Mouse (Mus musculus): ENCODE results near the gene Myo1d. TPM values are rescaled to one million over a fixed set of nuclear protein-coding genes. Genes with fewer than 3 reads are reported as not detected.

The Myo1d gene
- polyA plus RNA-seq, 1 experiment from 2014 or later: 2.9 TPM

GRCm38 (mm10) chr11:80515895-80516294 is 263.9 kb downstream of the Myo1d start:
- H3K9me3 ChIP-seq (replicated peaks; ENCODE audit: control insufficient read depth, low read length, poor library complexity, severe bottlenecking): no peaks in the 10 kb centered on the region
- 74% methylated on average over 8 of the region's 8 CpGs for WGBS
- peaks cover 49% of the 10 kb centered on the region for H3K4me1 ChIP-seq (ENCODE audit: control insufficient read depth, insufficient read depth, low read length)
- no peak overlapping the region for H3K4me2 ChIP-seq (ENCODE audit: low read length)
- H3K27ac ChIP-seq (ENCODE audit: low read length): peak overlapping the region; percentile 4; the same call in 1 of the 2 replicates
- H3K4me3 ChIP-seq (ENCODE audit: low read depth, low read length): no peak overlapping the region
- H3K27me3 ChIP-seq (ENCODE audit: control insufficient read depth, insufficient read depth, low read depth, low read length): no peaks in the 10 kb centered on the region
- no peaks in the 10 kb centered on the region for H3K36me3 ChIP-seq (ENCODE audit: control insufficient read depth, insufficient read depth, low read length)
- ATAC-seq: no peak
- H3K9ac ChIP-seq (ENCODE audit: low read depth, low read length): no peak overlapping the region

GRCm38 (mm10) chr11:80515346-80515745 is 264.5 kb downstream of the Myo1d start:
- no peaks in the 10 kb centered on the region for H3K9me3 ChIP-seq (replicated peaks; ENCODE audit: control insufficient read depth, low read length, poor library complexity, severe bottlenecking)
- H3K4me2 ChIP-seq (ENCODE audit: low read length): no peak overlapping the region
- H3K36me3 ChIP-seq (ENCODE audit: control insufficient read depth, insufficient read depth, low read length): no peaks in the 10 kb centered on the region
- H3K27ac ChIP-seq (ENCODE audit: low read length): peak overlapping the region; percentile 5; the same call in 1 of the 2 replicates
- no peak overlapping the region for H3K9ac ChIP-seq (ENCODE audit: low read depth, low read length)
- no peak overlapping the region for H3K4me3 ChIP-seq (ENCODE audit: low read depth, low read length)
- ATAC-seq: no peak
- peaks cover 49% of the 10 kb centered on the region for H3K4me1 ChIP-seq (ENCODE audit: control insufficient read depth, insufficient read depth, low read length)
- no peaks in the 10 kb centered on the region for H3K27me3 ChIP-seq (ENCODE audit: control insufficient read depth, insufficient read depth, low read depth, low read length)
- 38% methylated on average over 1 of the region's 1 CpGs for WGBS

GRCm38 (mm10) chr11:80513796-80514195 is 266.0 kb downstream of the Myo1d start:
- 32% methylated on average over 7 of the region's 7 CpGs for WGBS
- H3K4me1 ChIP-seq (ENCODE audit: control insufficient read depth, insufficient read depth, low read length): peaks cover 50% of the 10 kb centered on the region
- H3K9me3 ChIP-seq (replicated peaks; ENCODE audit: control insufficient read depth, low read length, poor library complexity, severe bottlenecking): no peaks in the 10 kb centered on the region

DNA sequence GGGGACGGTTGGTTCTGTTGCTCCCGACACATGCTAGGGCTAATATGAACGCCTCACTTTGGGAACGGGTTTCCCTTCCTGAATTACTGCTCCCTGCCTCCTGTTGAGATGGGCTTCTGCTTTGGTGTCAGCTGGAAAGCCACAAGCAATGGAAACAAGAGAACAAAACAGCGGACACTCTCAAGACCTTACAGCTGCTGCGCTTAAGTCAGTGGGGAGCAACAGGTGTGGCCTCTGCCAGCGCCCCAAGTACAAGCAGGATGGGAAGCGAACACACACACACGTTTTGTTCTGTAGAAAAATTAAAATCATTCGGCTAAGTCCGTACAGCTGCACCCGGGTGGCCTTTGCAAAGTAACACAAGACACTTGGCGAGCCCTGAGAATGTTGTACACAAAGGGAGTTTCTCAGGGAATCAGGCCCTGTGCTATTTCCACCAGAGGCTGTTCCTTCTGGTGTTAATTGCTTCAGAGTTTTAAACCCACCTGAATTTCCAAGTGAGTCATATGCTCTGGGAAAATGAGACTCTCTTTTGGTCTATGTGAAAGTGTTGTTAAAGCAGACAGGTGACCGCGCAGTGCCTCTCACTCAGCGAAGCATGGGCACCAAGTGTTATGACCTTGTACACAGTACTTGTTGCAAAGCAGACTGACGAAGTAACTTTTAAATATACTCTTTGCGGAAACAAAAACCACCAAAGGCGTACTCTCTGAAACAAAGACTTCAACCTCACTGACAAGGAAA is 267.3 kb downstream of the Myo1d start:
- Histone ChIP-seq H3K4me3 (ENCODE audit: low read depth, low read length) (no peak overlapping the region), H3K36me3 (ENCODE audit: control insufficient read depth, insufficient read depth, low read length) (no peaks in the 10 kb centered on the region), H3K4me2 (ENCODE audit: low read length) (no peak overlapping the region), H3K27ac (ENCODE audit: low read length) (no peak overlapping the region), H3K4me1 (ENCODE audit: control insufficient read depth, insufficient read depth, low read length) (peaks cover 43% of the 10 kb centered on the region), H3K27me3 (ENCODE audit: control insufficient read depth, insufficient read depth, low read depth, low read length) (no peaks in the 10 kb centered on the region), H3K9me3 (replicated peaks; ENCODE audit: control insufficient read depth, low read length, poor library complexity, severe bottlenecking) (no peaks in the 10 kb centered on the region), H3K9ac (ENCODE audit: low read depth, low read length) (no peak overlapping the region)
- 64% methylated on average over 19 of the region's 19 CpGs for WGBS
- no peak for ATAC-seq

More at GRCm38 (mm10) chr11:80513796-80514195, 266.0 kb downstream of the Myo1d start:
- Histone ChIP-seq H3K4me2 (ENCODE audit: low read length) (no peak overlapping the region), H3K36me3 (ENCODE audit: control insufficient read depth, insufficient read depth, low read length) (no peaks in the 10 kb centered on the region), H3K27ac (ENCODE audit: low read length) (peak overlapping the region; percentile 41; the same call in 1 of the 2 replicates), H3K9ac (ENCODE audit: low read depth, low read length) (no peak overlapping the region), H3K4me3 (ENCODE audit: low read depth, low read length) (no peak overlapping the region), H3K27me3 (ENCODE audit: control insufficient read depth, insufficient read depth, low read depth, low read length) (no peaks in the 10 kb centered on the region)
- ATAC-seq: no peak

GRCm38 (mm10) chr11:80510124-80510523 is 269.7 kb downstream of the Myo1d start:
- no peak overlapping the region for H3K4me3 ChIP-seq (ENCODE audit: low read depth, low read length)
- H3K27ac ChIP-seq (ENCODE audit: low read length): peak overlapping the region; percentile 13; the same call in 1 of the 2 replicates
- no peak overlapping the region for H3K4me2 ChIP-seq (ENCODE audit: low read length)
- peaks cover 47% of the 10 kb centered on the region for H3K4me1 ChIP-seq (ENCODE audit: control insufficient read depth, insufficient read depth, low read length)
- 83% methylated on average over 10 of the region's 10 CpGs for whole genome bisulfite sequencing
- no peaks in the 10 kb centered on the region for H3K36me3 ChIP-seq (ENCODE audit: control insufficient read depth, insufficient read depth, low read length)
- no peak for ATAC-seq
- H3K9ac ChIP-seq (ENCODE audit: low read depth, low read length): no peak overlapping the region
- no peaks in the 10 kb centered on the region for H3K27me3 ChIP-seq (ENCODE audit: control insufficient read depth, insufficient read depth, low read depth, low read length)
- H3K9me3 ChIP-seq (replicated peaks; ENCODE audit: control insufficient read depth, low read length, poor library complexity, severe bottlenecking): no peaks in the 10 kb centered on the region

- peak overlapping the region; percentile 21 for H3K4me2 ChIP-seq (ENCODE audit: low read length)
- no peaks in the 10 kb centered on the region for H3K27me3 ChIP-seq (ENCODE audit: control insufficient read depth, insufficient read depth, low read depth, low read length)
- peak overlapping the region; percentile 78 for H3K27ac ChIP-seq (ENCODE audit: low read length)
- no peaks in the 10 kb centered on the region for H3K9me3 ChIP-seq (replicated peaks; ENCODE audit: control insufficient read depth, low read length, poor library complexity, severe bottlenecking)
- peak overlapping the region; percentile 35 for H3K9ac ChIP-seq (ENCODE audit: low read depth, low read length)
- H3K4me1 ChIP-seq (ENCODE audit: control insufficient read depth, insufficient read depth, low read length): peaks cover 50% of the 10 kb centered on the region
- H3K4me3 ChIP-seq (ENCODE audit: low read depth, low read length): no peak overlapping the region
- no peaks in the 10 kb centered on the region for H3K36me3 ChIP-seq (ENCODE audit: control insufficient read depth, insufficient read depth, low read length)
- WGBS: 54% methylated on average over 5 of the region's 5 CpGs
- no peak for ATAC-seq
These were observed 270.7 kb downstream of the Myo1d start for GRCm38 (mm10) chr11:80509176-80509506.

- no peaks in the 10 kb centered on the region for H3K9me3 ChIP-seq (replicated peaks; ENCODE audit: control insufficient read depth, low read length, poor library complexity, severe bottlenecking)
- 35% methylated on average over 19 of the region's 19 CpGs for WGBS
- peak overlapping the region; percentile 78 for H3K27ac ChIP-seq (ENCODE audit: low read length)
- H3K9ac ChIP-seq (ENCODE audit: low read depth, low read length): peak overlapping the region; percentile 35; the same call in 1 of the 2 replicates
- H3K27me3 ChIP-seq (ENCODE audit: control insufficient read depth, insufficient read depth, low read depth, low read length): no peaks in the 10 kb centered on the region
- ATAC-seq: no peak
- H3K4me1 ChIP-seq (ENCODE audit: control insufficient read depth, insufficient read depth, low read length): peaks cover 49% of the 10 kb centered on the region
- no peak overlapping the region for H3K4me3 ChIP-seq (ENCODE audit: low read depth, low read length)
- H3K36me3 ChIP-seq (ENCODE audit: control insufficient read depth, insufficient read depth, low read length): no peaks in the 10 kb centered on the region
- H3K4me2 ChIP-seq (ENCODE audit: low read length): peak overlapping the region; percentile 21
These were observed 271.3 kb downstream of the Myo1d start for GRCm38 (mm10) chr11:80508361-80509175.

DNA sequence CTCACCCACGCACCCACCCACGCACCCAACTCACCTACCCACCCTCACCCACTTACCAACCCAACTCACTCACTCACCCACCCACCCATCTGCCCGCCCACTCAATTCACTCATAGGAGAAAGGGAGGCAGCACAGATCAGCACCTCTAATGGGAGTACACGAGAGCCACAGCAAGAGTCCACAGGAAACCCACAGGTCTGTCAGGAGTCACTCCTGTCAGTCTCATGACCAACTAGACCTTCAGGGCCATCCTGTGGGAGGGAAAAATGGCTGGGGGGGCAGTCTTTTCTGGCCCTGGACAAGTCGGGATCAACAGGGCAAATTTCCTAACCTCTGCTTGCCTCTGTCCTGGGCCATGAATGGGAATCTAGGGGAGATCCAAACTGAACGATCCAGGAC is 272.0 kb downstream of the Myo1d start:
- no peak for ATAC-seq
- H3K4me2 ChIP-seq (ENCODE audit: low read length): no peak overlapping the region
- no peak overlapping the region for H3K9ac ChIP-seq (ENCODE audit: low read depth, low read length)
- peaks cover 53% of the 10 kb centered on the region for H3K4me1 ChIP-seq (ENCODE audit: control insufficient read depth, insufficient read depth, low read length)
- H3K4me3 ChIP-seq (ENCODE audit: low read depth, low read length): no peak overlapping the region
- no peaks in the 10 kb centered on the region for H3K9me3 ChIP-seq (replicated peaks; ENCODE audit: control insufficient read depth, low read length, poor library complexity, severe bottlenecking)
- no peaks in the 10 kb centered on the region for H3K27me3 ChIP-seq (ENCODE audit: control insufficient read depth, insufficient read depth, low read depth, low read length)
- no peaks in the 10 kb centered on the region for H3K36me3 ChIP-seq (ENCODE audit: control insufficient read depth, insufficient read depth, low read length)
- H3K27ac ChIP-seq (ENCODE audit: low read length): peak overlapping the region; percentile 19; the same call in 1 of the 2 replicates
- 88% methylated on average over 6 of the region's 6 CpGs for WGBS

DNA sequence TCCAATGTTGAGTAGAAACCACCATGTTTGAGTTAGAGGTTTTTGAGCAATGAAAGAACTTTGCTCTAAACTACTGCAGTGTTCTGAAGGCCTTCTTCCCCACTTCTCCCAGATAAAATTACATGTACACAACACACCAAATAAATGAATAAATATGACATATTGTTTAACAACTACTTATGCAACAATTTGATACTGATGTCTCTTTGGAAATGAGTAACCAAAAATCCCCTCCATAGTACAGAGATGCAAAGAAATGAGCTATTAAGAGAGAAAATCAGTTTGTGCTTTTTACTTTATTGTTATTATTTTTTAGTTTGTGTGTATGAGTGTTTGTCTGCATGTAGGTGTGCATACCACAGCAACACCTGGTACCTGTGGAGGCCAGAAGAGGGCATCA is 273.3 kb downstream of the Myo1d start:
- Histone ChIP-seq H3K9me3 (replicated peaks; ENCODE audit: control insufficient read depth, low read length, poor library complexity, severe bottlenecking) (no peaks in the 10 kb centered on the region), H3K27ac (ENCODE audit: low read length) (no peak overlapping the region), H3K27me3 (ENCODE audit: control insufficient read depth, insufficient read depth, low read depth, low read length) (no peaks in the 10 kb centered on the region), H3K4me3 (ENCODE audit: low read depth, low read length) (no peak overlapping the region), H3K4me1 (ENCODE audit: control insufficient read depth, insufficient read depth, low read length) (peaks cover 50% of the 10 kb centered on the region), H3K9ac (ENCODE audit: low read depth, low read length) (no peak overlapping the region), H3K4me2 (ENCODE audit: low read length) (no peak overlapping the region), H3K36me3 (ENCODE audit: control insufficient read depth, insufficient read depth, low read length) (no peaks in the 10 kb centered on the region)
- no peak for ATAC-seq

Data from midbrain, embryonic 16.5 days (tissue).